In genomic region chr10:84172828-84173321, GRCm38 (mm10) we compare ENCODE assay signal across 10 mouse cellular contexts.
DNase-seq lines count a peak whose midpoint lies in the region; ATAC-seq lines count a peak whose summit lies in the region.
"Had no signal": no experiment of that assay in that cellular context is flagged by ENCODE, and none has a peak within 500 bp of the region (broad histone marks: within the 10 kb centered on the region; RNA-seq: fewer than 3 reads in every experiment).

No protein-coding gene starts in this region.

- intact Hi-C loops in gastrocnemius, postnatal 14 days (cut with DNase I; ENCODE audit: low total_unique reads), result no loop called here
- intact Hi-C loops in left cerebral cortex, postnatal 14 days (cut with DNase I), result no loop called here

- H3K36me3 ChIP-seq in heart, embryonic 11.5 days (ENCODE audit: control insufficient read depth, insufficient read depth, low read length), result no peaks in the 10 kb centered on the region
- H3K36me3 ChIP-seq: embryonic facial prominence, embryonic 13.5 days; midbrain, embryonic 12.5 days had no signal

- DNase-seq in heart, adult 18-20 months, result peak; percentile 65 to 85
- peak; percentile 91 for DNase-seq in brain, adult 2 months (ENCODE audit: low read depth, low spot score)
- DNase-seq in gastrocnemius, postnatal 14 days, result peak; percentile 63
- DNase-seq in left cerebral cortex, postnatal 14 days (ENCODE audit: low spot score in 2 of 2), result peak; percentile 57 to 85
- peak; percentile 17 for DNase-seq in right cerebral cortex, postnatal 14 days
- no peak for DNase-seq in thymus, postnatal 0 days (ENCODE audit: low spot score)
- no peak for DNase-seq in kidney, adult 18-20 months

- no peaks in the 10 kb centered on the region for H3K4me1 ChIP-seq in heart, embryonic 11.5 days (ENCODE audit: control insufficient read depth, insufficient read depth, low read length)
- H3K4me1 ChIP-seq: midbrain, embryonic 12.5 days had no signal

- no peak overlapping the region for H3K9ac ChIP-seq in heart, embryonic 11.5 days (ENCODE audit: low read depth, low read length)
- H3K9ac ChIP-seq: embryonic facial prominence, embryonic 13.5 days; midbrain, embryonic 12.5 days had no signal

- H3K27me3 ChIP-seq in heart, embryonic 11.5 days (ENCODE audit: control insufficient read depth, insufficient read depth, low read length), result no peaks in the 10 kb centered on the region
- H3K27me3 ChIP-seq: embryonic facial prominence, embryonic 13.5 days; midbrain, embryonic 12.5 days had no signal

- no peak overlapping the region for H3K4me3 ChIP-seq in heart, embryonic 11.5 days (ENCODE audit: low read depth, low read length)
- H3K4me3 ChIP-seq: embryonic facial prominence, embryonic 13.5 days; midbrain, embryonic 12.5 days had no signal

- no peak overlapping the region for H3K4me2 ChIP-seq in heart, embryonic 11.5 days
- H3K4me2 ChIP-seq: embryonic facial prominence, embryonic 13.5 days; midbrain, embryonic 12.5 days had no signal

- 70% methylated on average over 4 of the region's 4 CpGs for WGBS in heart, embryonic 11.5 days (ENCODE audit: insufficient replicate concordance)

- no peak overlapping the region for H3K27ac ChIP-seq in heart, embryonic 11.5 days (ENCODE audit: low read depth, low read length)
- H3K27ac ChIP-seq: embryonic facial prominence, embryonic 13.5 days; midbrain, embryonic 12.5 days had no signal

- no peak for ATAC-seq in heart, embryonic 11.5 days (replicated peaks; ENCODE audit: insufficient number of reproducible peaks, low FRiP score, low TSS enrichment)

- H3K9me3 ChIP-seq in heart, embryonic 11.5 days (replicated peaks; ENCODE audit: control insufficient read depth, low read length), result no peaks in the 10 kb centered on the region
- H3K9me3 ChIP-seq: embryonic facial prominence, embryonic 13.5 days; midbrain, embryonic 12.5 days had no signal

Comparison
In these comparisons a context has a peak if more than half of its experiments do, and no peak if none do; other contexts are left out.
1. DNase-seq: peak in heart, adult 18-20 months (2 of 2), brain, adult 2 months (single experiment), gastrocnemius, postnatal 14 days (single experiment), left cerebral cortex, postnatal 14 days (2 of 2) and right cerebral cortex, postnatal 14 days (single experiment); none in thymus, postnatal 0 days (single experiment) and kidney, adult 18-20 months (single experiment).